Mouse (Mus musculus): ENCODE measurements around the gene Arhgap31. TPM values are rescaled to one million over a fixed set of nuclear protein-coding genes. Genes with fewer than 3 reads are reported as not detected.

The Arhgap31 gene
- polyA plus RNA-seq, 1 experiment from 2014 or later = 10.1 TPM

DNA sequence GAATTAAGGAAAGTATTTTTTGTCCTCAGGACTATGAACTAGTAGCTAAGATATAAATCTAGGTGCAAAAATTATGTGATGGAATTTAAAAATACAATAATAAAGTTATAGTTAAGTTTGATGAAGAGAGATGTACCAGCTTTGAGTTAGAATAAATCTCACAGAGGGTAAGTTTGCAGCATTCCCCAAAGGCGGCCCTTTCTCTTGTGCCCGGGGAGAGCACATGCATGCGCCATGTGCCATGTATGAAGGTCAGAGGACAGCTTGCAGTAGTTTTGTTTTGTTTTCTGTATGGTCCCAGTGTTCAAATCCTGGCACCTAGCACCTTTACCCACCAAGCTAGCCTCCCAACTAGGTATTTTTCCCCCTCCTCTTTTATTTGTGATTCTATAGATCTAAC is 141.6 kb downstream of the Arhgap31 start:
- H3K9me3 ChIP-seq = no peaks in the 10 kb centered on the region
- H3K4me2 ChIP-seq (replicated peaks) = no peak overlapping the region
- ATAC-seq (ENCODE audit: low FRiP score, low read depth) = no peak
- H3K27me3 ChIP-seq (replicated peaks) = no peaks in the 10 kb centered on the region
- no peak overlapping the region for H3K4me3 ChIP-seq
- H3K27ac ChIP-seq = no peak overlapping the region
- H3K9ac ChIP-seq = no peak overlapping the region
- 98% methylated on average over 3 of the region's 3 CpGs for WGBS
- peaks cover 58% of the 10 kb centered on the region for H3K36me3 ChIP-seq
- no peaks in the 10 kb centered on the region for H3K4me1 ChIP-seq

- WGBS = 95% methylated on average over 5 of the region's 5 CpGs
- ATAC-seq (ENCODE audit: low FRiP score, low read depth) = no peak
- Histone ChIP-seq H3K9ac (no peak overlapping the region), H3K36me3 (peaks cover 57% of the 10 kb centered on the region), H3K27ac (no peak overlapping the region), H3K4me3 (no peak overlapping the region), H3K9me3 (no peaks in the 10 kb centered on the region), H3K4me1 (peaks cover 8% of the 10 kb centered on the region; the same call in 1 of the 2 replicates), H3K27me3 (replicated peaks) (no peaks in the 10 kb centered on the region), H3K4me2 (replicated peaks) (no peak overlapping the region)
Measured at GRCm38 (mm10) chr16:38568192-38568591, 144.9 kb downstream of the Arhgap31 start.

- 0 out of 2 replicates have a peak, but pooled peaks cover 5% of the 10 kb centered on the region for H3K27me3 ChIP-seq (replicated peaks)
Measured at GRCm38 (mm10) chr16:38563516-38563915, 149.6 kb downstream of the Arhgap31 start.

DNA sequence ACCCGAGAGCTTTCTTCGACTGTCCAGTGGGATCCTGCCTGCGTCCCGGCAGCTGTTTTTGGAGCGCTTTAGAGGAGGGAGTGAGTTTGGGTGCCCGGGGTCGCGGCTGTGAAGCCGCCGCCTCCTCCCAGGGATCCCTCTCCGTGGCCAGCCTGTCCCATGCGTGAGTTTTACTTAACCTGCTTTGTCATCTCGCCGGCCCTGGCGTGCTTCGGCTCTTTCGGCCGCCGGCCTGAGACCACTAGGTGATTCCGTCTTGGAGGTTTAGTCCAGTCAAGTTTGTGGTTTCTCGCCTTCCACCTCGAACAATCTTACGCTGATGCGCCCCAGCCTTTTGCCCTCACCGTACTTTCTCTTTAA is 150.1 kb downstream of the Arhgap31 start:
- H3K9me3 ChIP-seq = no peaks in the 10 kb centered on the region
- ATAC-seq (ENCODE audit: low FRiP score, low read depth) = peak; percentile 72; the same call in 1 of the 2 replicates
- H3K4me1 ChIP-seq = peaks cover 8% of the 10 kb centered on the region; the same call in 1 of the 2 replicates
- peaks cover 20% of the 10 kb centered on the region for H3K36me3 ChIP-seq
- no peak overlapping the region for H3K27ac ChIP-seq
- peak overlapping the region; percentile 75 for H3K4me2 ChIP-seq (replicated peaks)
- peak overlapping the region; percentile 75 for H3K4me3 ChIP-seq
- peak overlapping the region; percentile 86 for H3K9ac ChIP-seq
- 0 out of 2 replicates have a peak, but pooled peaks cover 5% of the 10 kb centered on the region for H3K27me3 ChIP-seq (replicated peaks)
- WGBS = under 1% methylated on average over 25 of the region's 25 CpGs

More at GRCm38 (mm10) chr16:38563516-38563915, 149.6 kb downstream of the Arhgap31 start:
- Histone ChIP-seq H3K36me3 (peaks cover 25% of the 10 kb centered on the region), H3K4me1 (peaks cover 8% of the 10 kb centered on the region; the same call in 1 of the 2 replicates), H3K9me3 (no peaks in the 10 kb centered on the region), H3K9ac (peak overlapping the region; percentile 86; the same call in 1 of the 2 replicates), H3K27ac (no peak overlapping the region), H3K4me2 (replicated peaks) (peak overlapping the region; percentile 75), H3K4me3 (peak overlapping the region; percentile 75)
- no peak for ATAC-seq (ENCODE audit: low FRiP score, low read depth)
- 43% methylated on average over 10 of the region's 10 CpGs for WGBS

DNA sequence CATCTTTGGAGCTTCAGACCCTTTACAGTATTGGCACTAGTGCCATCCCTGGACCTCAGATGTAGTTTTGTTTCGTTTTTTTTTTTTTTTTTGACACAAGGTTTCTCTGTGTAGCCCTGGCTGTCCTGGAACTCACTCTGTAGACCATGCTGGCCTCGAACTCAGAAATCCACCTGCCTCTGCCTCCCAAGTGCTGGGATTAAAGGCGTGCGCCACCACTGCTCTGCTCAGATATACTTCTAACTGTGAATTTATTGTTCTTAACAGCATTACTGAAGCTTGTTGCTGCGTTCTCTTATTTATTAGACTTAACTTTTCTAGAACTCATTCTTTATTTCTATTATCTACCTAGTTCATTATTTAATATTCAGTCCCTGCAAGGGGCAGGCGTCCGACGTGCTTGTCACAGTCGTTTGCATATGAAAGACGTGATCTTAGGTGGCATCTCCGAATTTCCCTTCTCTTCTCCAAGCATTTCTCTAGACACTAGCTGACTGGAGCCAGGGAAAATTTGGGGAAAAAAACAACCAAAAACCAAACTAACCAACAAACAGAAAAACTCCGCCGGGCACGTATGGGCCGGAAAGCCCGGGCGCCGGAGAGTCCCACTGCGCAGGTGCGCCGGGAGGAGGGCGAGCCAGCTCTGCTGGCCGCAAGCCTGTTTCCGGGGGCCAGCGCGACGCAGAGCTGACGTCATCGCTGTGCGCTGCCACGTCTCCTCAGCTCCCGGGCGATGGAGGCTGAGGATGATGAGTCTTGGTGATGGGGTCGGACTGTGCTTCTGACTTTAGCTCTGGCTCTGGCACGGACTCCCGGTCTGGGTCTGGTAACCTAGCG is 150.7 kb downstream of the Arhgap31 start:
- Histone ChIP-seq H3K27me3 (replicated peaks) (0 out of 2 replicates have a peak, but pooled peaks cover 5% of the 10 kb centered on the region), H3K9me3 (no peaks in the 10 kb centered on the region), H3K4me1 (peaks cover 8% of the 10 kb centered on the region; the same call in 1 of the 2 replicates), H3K27ac (no peak overlapping the region), H3K36me3 (peaks cover 17% of the 10 kb centered on the region), H3K9ac (peak overlapping the region; percentile 86), H3K4me2 (replicated peaks) (peak overlapping the region; percentile 75), H3K4me3 (peak overlapping the region; percentile 75)
- 8% methylated on average over 37 of the region's 37 CpGs for WGBS
- ATAC-seq (ENCODE audit: low FRiP score, low read depth) = peak; percentile 97

DNA sequence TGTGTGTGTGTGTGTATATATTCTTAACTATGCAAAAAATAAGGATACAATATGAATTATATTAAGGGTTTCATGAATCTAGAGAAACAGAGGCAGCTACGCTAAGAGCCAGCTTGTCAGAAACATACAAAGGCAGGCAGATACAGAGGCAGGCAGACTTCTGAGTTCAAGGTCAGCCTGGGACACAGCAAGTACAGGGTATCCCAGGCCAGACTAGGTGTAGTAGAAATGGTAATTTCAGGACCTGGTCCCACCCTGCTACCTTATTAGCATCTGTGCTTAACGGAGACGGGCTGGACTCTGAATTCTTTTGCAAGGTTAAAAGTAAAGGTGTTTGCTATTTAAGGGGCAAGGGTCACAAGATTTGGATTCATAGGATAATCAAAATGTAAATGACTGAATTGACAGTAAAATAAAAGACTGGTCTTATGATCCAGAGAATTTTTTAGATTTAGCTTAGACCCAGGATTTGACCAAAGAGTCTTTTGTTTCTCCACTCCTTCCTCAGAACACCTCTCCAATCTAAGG is 154.8 kb downstream of the Arhgap31 start, which contains the start of gene Tmem39a:
Tmem39a (plus strand) TSS at position 478 of the 528 bp plus-strand sequence.
- ATAC-seq (ENCODE audit: low FRiP score, low read depth) = no peak
- no peak within 1 kb of the TSS for H3K9ac ChIP-seq
- no peak within 1 kb of the TSS for H3K4me3 ChIP-seq
- 0 out of 2 replicates have a peak, but pooled peaks cover 12% of the 10 kb centered on the region for H3K27me3 ChIP-seq (replicated peaks)
- no peak within 1 kb of the TSS for H3K27ac ChIP-seq
- no peaks in the 10 kb centered on the region for H3K9me3 ChIP-seq
- H3K4me1 ChIP-seq = no peaks in the 10 kb centered on the region
- 74% methylated on average over 3 of the region's 3 CpGs for WGBS
- no peaks in the 10 kb centered on the region for H3K36me3 ChIP-seq
- no peak within 1 kb of the TSS for H3K4me2 ChIP-seq (replicated peaks)

DNA sequence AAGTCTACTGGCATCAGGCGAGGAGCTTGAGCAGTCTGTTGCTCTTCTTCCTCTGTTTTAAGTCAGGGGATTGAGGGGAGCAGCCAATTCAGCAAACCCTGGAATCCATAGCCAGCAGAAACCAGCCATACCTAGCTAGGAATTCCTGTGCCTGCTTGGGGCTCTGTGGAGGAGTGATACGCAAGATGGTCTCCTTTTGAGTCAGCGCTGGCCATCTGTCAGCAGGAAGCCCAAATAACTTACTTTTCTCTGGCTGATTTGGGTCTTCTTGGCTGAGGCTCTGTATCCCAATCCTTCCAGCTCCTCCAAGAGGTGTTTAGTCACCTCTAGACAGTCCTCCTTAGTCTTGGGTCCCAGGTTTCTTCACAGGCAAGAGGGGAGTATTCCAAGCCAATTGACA is 157.1 kb downstream of the Arhgap31 start:
- no peaks in the 10 kb centered on the region for H3K9me3 ChIP-seq
- no peak for ATAC-seq (ENCODE audit: low FRiP score, low read depth)
- WGBS = 77% methylated on average over 3 of the region's 3 CpGs

DNA sequence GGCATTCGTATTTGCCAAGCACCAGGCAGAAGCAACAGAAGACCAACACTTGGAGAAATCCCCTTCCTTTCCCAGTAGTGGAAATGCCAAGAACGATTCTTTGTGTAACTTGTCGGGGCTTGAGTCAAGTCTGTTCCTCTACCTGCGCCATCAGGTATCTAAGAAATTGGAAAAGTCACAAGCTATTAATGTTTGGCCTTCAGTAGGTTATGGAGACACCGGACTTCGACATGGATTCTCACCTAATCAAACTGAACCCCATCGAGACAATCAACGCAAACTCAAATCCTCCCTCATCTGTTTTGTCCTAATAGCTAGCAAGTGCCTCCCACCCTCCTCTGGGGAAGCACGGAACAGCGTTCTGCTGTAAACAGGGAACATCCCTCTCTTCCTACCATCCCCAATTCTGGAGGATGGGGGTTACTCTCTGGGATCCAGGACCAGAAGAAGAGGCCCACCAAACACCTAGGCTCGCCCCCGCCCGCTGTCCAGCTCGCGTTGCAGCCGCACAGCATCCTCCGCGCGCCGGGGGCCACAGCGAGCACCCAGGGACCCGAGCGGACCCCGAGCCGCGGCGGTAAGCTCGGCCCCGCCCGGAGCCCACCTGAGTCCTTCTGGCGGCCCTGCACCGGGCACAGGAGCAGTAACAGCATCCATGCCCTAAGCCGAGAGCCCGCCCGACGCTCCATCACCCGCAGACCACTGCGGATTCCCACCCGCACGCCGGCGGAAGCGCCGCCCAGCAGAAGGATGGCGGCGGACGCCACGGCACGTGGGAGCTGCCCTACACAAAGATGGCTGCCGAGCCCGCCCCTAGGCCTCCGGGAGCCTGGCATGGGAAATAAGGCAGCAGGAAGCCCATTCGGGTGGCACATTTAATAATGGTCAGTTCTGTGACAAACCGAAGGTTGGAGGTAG is 163.3 kb downstream of the Arhgap31 start, which contains the start of gene Poglut1:
Poglut1 (minus strand) TSS at position 780 of the 918 bp plus-strand sequence.
- H3K4me1 ChIP-seq = peaks cover 14% of the 10 kb centered on the region
- H3K27ac ChIP-seq = no peak within 1 kb of the TSS
- H3K9me3 ChIP-seq = no peaks in the 10 kb centered on the region
- H3K27me3 ChIP-seq (replicated peaks) = peaks cover 7% of the 10 kb centered on the region; the same call in 1 of the 2 replicates
- H3K9ac ChIP-seq = peak within 1 kb of the TSS; percentile 85
- ATAC-seq (ENCODE audit: low FRiP score, low read depth) = peak; percentile 94
- H3K4me3 ChIP-seq = peak within 1 kb of the TSS; percentile 84
- peaks cover 19% of the 10 kb centered on the region for H3K36me3 ChIP-seq
- peak within 1 kb of the TSS; percentile 64 for H3K4me2 ChIP-seq (replicated peaks)
- WGBS = 2% methylated on average over 54 of the region's 54 CpGs

More for the DNA sequence above, 157.1 kb downstream of the Arhgap31 start:
- peaks cover 19% of the 10 kb centered on the region; the same call in 1 of the 2 replicates for H3K27me3 ChIP-seq (replicated peaks)
- no peak overlapping the region for H3K27ac ChIP-seq
- no peak overlapping the region for H3K4me2 ChIP-seq (replicated peaks)
- H3K9ac ChIP-seq = no peak overlapping the region
- no peaks in the 10 kb centered on the region for H3K36me3 ChIP-seq
- H3K4me1 ChIP-seq = no peaks in the 10 kb centered on the region
- no peak overlapping the region for H3K4me3 ChIP-seq

Other genes starting within 250 kb of the Arhgap31 start
- gene Timmdc1, start 190.6 kb downstream of the Arhgap31 start, polyA plus RNA-seq (2016; fragmentation: Nextera tagmentation; extraction: Ambion mirVana) = 31.6 and 38.3 TPM in 2 replicates
- 70.2 and 72.9 TPM in 2 replicates for gene Poglut1, start 163.0 kb downstream of the Arhgap31 start, polyA plus RNA-seq (2016; fragmentation: Nextera tagmentation; extraction: Ambion mirVana)
- 67.1 and 68.6 TPM in 2 replicates for gene Tmem39a, start 154.6 kb downstream of the Arhgap31 start, polyA plus RNA-seq (2016; fragmentation: Nextera tagmentation; extraction: Ambion mirVana)
- gene B4galt4, start 29.0 kb upstream of the Arhgap31 start, polyA plus RNA-seq (2016; fragmentation: Nextera tagmentation; extraction: Ambion mirVana) = 20.7 and 21.4 TPM in 2 replicates
- gene Upk1b, start 87.1 kb upstream of the Arhgap31 start, polyA plus RNA-seq (2016; fragmentation: Nextera tagmentation; extraction: Ambion mirVana) = 1.4 and 1.8 TPM in 2 replicates
- gene 4930435E12Rik, start 115.5 kb upstream of the Arhgap31 start, polyA plus RNA-seq (2016; fragmentation: Nextera tagmentation; extraction: Ambion mirVana) = not detected in 2 replicates
- gene Igsf11, start 179.4 kb upstream of the Arhgap31 start, polyA plus RNA-seq (2016; fragmentation: Nextera tagmentation; extraction: Ambion mirVana) = 4.3 and 4.6 TPM in 2 replicates